Mouse (Mus musculus): Measurements from ENCODE around the gene Chst8. TPM values are rescaled to one million over a fixed set of nuclear protein-coding genes. Genes with fewer than 3 reads are reported as not detected.

The Chst8 gene
- 0.75 and 1.2 TPM in 2 replicates for polyA plus RNA-seq (2015; fragmentation: Nextera tagmentation; extraction: Ambion mirVana)

- Histone ChIP-seq H3K4me2 (ENCODE audit: low read depth, low read length) (peak within 1 kb of the TSS; percentile 97), H3K27me3 (ENCODE audit: control insufficient read depth, insufficient read depth, low read length) (peaks cover 58% of the 10 kb centered on the region), H3K4me1 (ENCODE audit: control insufficient read depth, insufficient read depth, low read length) (peaks cover 7% of the 10 kb centered on the region), H3K27ac (ENCODE audit: low read length) (no peak within 1 kb of the TSS), H3K9me3 (replicated peaks; ENCODE audit: control insufficient read depth, low read length) (no peaks in the 10 kb centered on the region), H3K36me3 (ENCODE audit: control insufficient read depth, insufficient read depth) (no peaks in the 10 kb centered on the region), H3K9ac (ENCODE audit: low read length) (peak within 1 kb of the TSS; percentile 63), H3K4me3 (ENCODE audit: low read length) (peak within 1 kb of the TSS; percentile 67)
- peak; percentile 81 for ATAC-seq (replicated peaks; ENCODE audit: extremely low read depth, insufficient read depth, low FRiP score)
- under 1% methylated on average over 62 of the region's 65 CpGs for WGBS
Measured at GRCm38 (mm10) chr7:34812531-34813111, at the start of gene Chst8. Gene Chst8 (minus strand): TSS chr7:34812711.

GRCm38 (mm10) chr7:34858291-34858690, 45.8 kb upstream of the Chst8 start:
- Histone ChIP-seq H3K4me1 (ENCODE audit: control insufficient read depth, insufficient read depth, low read length) (no peaks in the 10 kb centered on the region), H3K27ac (ENCODE audit: low read length) (no peak overlapping the region), H3K4me3 (ENCODE audit: low read length) (no peak overlapping the region), H3K9me3 (replicated peaks; ENCODE audit: control insufficient read depth, low read length) (no peaks in the 10 kb centered on the region), H3K27me3 (ENCODE audit: control insufficient read depth, insufficient read depth, low read length) (no peaks in the 10 kb centered on the region), H3K4me2 (ENCODE audit: low read depth, low read length) (no peak overlapping the region), H3K9ac (ENCODE audit: low read length) (no peak overlapping the region), H3K36me3 (ENCODE audit: control insufficient read depth, insufficient read depth) (no peaks in the 10 kb centered on the region)
- 62% methylated on average over 2 of the region's 2 CpGs for WGBS
- no peak for ATAC-seq (replicated peaks; ENCODE audit: extremely low read depth, insufficient read depth, low FRiP score)

GRCm38 (mm10) chr7:34854781-34855352, 42.4 kb upstream of the Chst8 start:
- no peaks in the 10 kb centered on the region for H3K27me3 ChIP-seq (ENCODE audit: control insufficient read depth, insufficient read depth, low read length)
- no peaks in the 10 kb centered on the region for H3K9me3 ChIP-seq (replicated peaks; ENCODE audit: control insufficient read depth, low read length)
- H3K27ac ChIP-seq (ENCODE audit: low read length) = no peak overlapping the region
- ATAC-seq (replicated peaks; ENCODE audit: extremely low read depth, insufficient read depth, low FRiP score) = no peak
- H3K9ac ChIP-seq (ENCODE audit: low read length) = no peak overlapping the region
- no peak overlapping the region for H3K4me2 ChIP-seq (ENCODE audit: low read depth, low read length)
- H3K4me1 ChIP-seq (ENCODE audit: control insufficient read depth, insufficient read depth, low read length) = no peaks in the 10 kb centered on the region
- WGBS = 66% methylated on average over 6 of the region's 6 CpGs
- H3K4me3 ChIP-seq (ENCODE audit: low read length) = no peak overlapping the region
- H3K36me3 ChIP-seq (ENCODE audit: control insufficient read depth, insufficient read depth) = no peaks in the 10 kb centered on the region

DNA sequence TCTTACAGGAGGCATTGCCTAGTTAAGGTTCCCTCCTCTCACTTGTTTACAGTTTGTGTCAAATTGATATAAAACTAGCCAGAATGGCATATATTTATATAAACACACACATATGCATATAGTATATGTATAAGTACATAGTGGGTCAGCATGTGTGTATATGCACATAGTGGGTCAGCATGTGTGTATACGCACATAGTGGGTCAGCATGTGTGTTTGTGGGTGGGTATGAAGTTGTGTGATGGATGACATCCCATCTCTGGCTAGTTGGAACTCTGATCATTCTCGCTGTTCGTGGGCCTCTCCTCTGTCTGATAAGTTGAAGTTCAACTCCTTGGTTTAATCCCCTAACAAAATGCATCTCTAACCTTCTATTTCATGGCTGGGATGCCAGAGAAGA, 40.9 kb upstream of the Chst8 start:
- Histone ChIP-seq H3K27me3 (ENCODE audit: control insufficient read depth, insufficient read depth, low read length) (no peaks in the 10 kb centered on the region), H3K4me2 (ENCODE audit: low read depth, low read length) (no peak overlapping the region), H3K36me3 (ENCODE audit: control insufficient read depth, insufficient read depth) (no peaks in the 10 kb centered on the region), H3K4me3 (ENCODE audit: low read length) (no peak overlapping the region), H3K9me3 (replicated peaks; ENCODE audit: control insufficient read depth, low read length) (no peaks in the 10 kb centered on the region), H3K9ac (ENCODE audit: low read length) (no peak overlapping the region), H3K27ac (ENCODE audit: low read length) (no peak overlapping the region), H3K4me1 (ENCODE audit: control insufficient read depth, insufficient read depth, low read length) (no peaks in the 10 kb centered on the region)
- ATAC-seq (replicated peaks; ENCODE audit: extremely low read depth, insufficient read depth, low FRiP score) = no peak
- 86% methylated on average over 3 of the region's 3 CpGs for WGBS

DNA sequence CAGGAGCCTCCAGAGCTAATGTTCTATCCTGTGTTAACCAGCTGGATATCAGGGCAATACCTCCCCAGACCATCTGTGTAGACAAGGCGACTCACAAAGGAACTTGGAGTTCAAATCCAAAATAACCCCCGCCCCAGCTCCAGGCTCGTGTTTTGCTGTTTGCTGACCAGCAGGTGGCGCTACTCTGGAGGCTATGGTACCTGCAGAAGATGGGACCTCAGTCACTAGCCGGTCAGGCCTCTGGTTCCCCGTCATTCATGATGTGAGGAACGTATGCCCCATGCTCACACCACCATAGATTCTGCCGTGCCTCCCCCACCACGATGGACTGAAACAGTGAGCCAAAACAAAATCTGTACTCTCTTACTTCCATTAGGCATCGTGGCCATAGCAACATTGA, 37.1 kb upstream of the Chst8 start:
- Histone ChIP-seq H3K36me3 (ENCODE audit: control insufficient read depth, insufficient read depth) (no peaks in the 10 kb centered on the region), H3K4me1 (ENCODE audit: control insufficient read depth, insufficient read depth, low read length) (no peaks in the 10 kb centered on the region), H3K4me3 (ENCODE audit: low read length) (no peak overlapping the region), H3K9me3 (replicated peaks; ENCODE audit: control insufficient read depth, low read length) (no peaks in the 10 kb centered on the region), H3K4me2 (ENCODE audit: low read depth, low read length) (no peak overlapping the region), H3K9ac (ENCODE audit: low read length) (no peak overlapping the region), H3K27me3 (ENCODE audit: control insufficient read depth, insufficient read depth, low read length) (no peaks in the 10 kb centered on the region), H3K27ac (ENCODE audit: low read length) (no peak overlapping the region)
- WGBS = 32% methylated on average over 10 of the region's 10 CpGs
- no peak for ATAC-seq (replicated peaks; ENCODE audit: extremely low read depth, insufficient read depth, low FRiP score)

DNA sequence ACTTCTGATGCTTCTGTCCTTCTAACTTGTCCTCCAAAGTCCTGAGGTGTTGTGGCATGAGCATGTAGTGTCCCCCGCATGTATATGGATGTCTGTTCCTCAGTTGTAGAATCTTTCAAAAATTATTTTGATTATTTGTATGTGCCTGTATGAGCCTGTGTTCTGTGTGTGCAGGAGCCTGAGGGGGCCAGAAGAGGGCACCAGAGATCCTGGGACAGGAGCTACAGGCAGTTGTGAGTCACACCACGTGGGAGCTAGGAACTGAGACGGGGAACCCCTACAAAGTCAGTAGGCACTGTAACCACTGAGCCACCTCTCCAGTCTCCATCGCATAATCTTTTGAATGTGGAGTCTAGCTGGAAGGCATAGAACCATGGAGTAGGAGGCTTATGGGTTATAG, 36.3 kb upstream of the Chst8 start:
- no peaks in the 10 kb centered on the region for H3K4me1 ChIP-seq (ENCODE audit: control insufficient read depth, insufficient read depth, low read length)
- H3K4me3 ChIP-seq (ENCODE audit: low read length) = no peak overlapping the region
- no peaks in the 10 kb centered on the region for H3K9me3 ChIP-seq (replicated peaks; ENCODE audit: control insufficient read depth, low read length)
- 90% methylated on average over 4 of the region's 4 CpGs for WGBS
- no peak overlapping the region for H3K4me2 ChIP-seq (ENCODE audit: low read depth, low read length)
- no peak for ATAC-seq (replicated peaks; ENCODE audit: extremely low read depth, insufficient read depth, low FRiP score)
- no peak overlapping the region for H3K9ac ChIP-seq (ENCODE audit: low read length)
- H3K27ac ChIP-seq (ENCODE audit: low read length) = no peak overlapping the region
- no peaks in the 10 kb centered on the region for H3K27me3 ChIP-seq (ENCODE audit: control insufficient read depth, insufficient read depth, low read length)
- no peaks in the 10 kb centered on the region for H3K36me3 ChIP-seq (ENCODE audit: control insufficient read depth, insufficient read depth)

DNA sequence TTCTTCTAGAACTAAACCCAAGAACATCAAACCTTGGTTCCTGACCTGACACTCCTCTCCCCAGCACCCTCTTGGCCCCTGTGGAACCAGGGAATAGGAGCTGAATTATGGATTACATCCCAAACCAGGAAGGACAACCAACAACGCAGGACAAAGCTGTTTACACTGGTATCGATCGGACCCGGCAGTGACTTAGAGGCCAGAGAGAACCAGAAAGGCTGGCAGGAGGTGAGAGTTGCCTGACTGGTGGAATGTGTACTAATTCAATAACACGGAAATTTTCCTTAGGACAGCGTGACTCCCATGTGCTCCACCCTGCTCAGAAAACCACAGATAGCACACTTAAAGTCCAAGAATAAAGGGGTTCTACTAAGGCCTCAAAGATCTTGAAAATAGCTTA, 35.4 kb upstream of the Chst8 start:
- no peak for ATAC-seq (replicated peaks; ENCODE audit: extremely low read depth, insufficient read depth, low FRiP score)
- Histone ChIP-seq H3K36me3 (ENCODE audit: control insufficient read depth, insufficient read depth) (no peaks in the 10 kb centered on the region), H3K4me3 (ENCODE audit: low read length) (no peak overlapping the region), H3K27me3 (ENCODE audit: control insufficient read depth, insufficient read depth, low read length) (no peaks in the 10 kb centered on the region), H3K9ac (ENCODE audit: low read length) (no peak overlapping the region), H3K4me2 (ENCODE audit: low read depth, low read length) (no peak overlapping the region), H3K9me3 (replicated peaks; ENCODE audit: control insufficient read depth, low read length) (no peaks in the 10 kb centered on the region), H3K27ac (ENCODE audit: low read length) (no peak overlapping the region), H3K4me1 (ENCODE audit: control insufficient read depth, insufficient read depth, low read length) (no peaks in the 10 kb centered on the region)
- WGBS = 84% methylated on average over 6 of the region's 6 CpGs

DNA sequence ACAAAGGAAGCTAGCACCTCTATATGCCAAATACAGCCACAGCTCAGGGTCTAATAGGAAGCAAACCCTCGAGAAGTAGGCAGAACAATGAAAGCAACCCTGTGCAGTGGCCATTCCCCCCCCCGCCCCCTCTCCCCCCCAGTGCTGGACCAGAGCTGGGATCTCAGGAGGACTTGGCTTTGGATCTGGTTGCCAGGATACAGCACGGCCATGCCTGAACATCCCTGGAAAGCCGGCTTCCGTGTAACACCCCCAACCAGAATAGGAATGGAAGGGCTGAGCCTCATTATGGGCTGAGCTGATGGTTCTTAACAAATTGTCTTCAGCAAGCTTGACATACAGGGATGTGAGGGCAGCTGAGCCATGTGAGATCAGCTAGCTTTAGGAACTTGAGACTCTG, 34.9 kb upstream of the Chst8 start:
- Histone ChIP-seq H3K27ac (ENCODE audit: low read length) (no peak overlapping the region), H3K4me3 (ENCODE audit: low read length) (no peak overlapping the region), H3K4me1 (ENCODE audit: control insufficient read depth, insufficient read depth, low read length) (no peaks in the 10 kb centered on the region), H3K36me3 (ENCODE audit: control insufficient read depth, insufficient read depth) (no peaks in the 10 kb centered on the region), H3K27me3 (ENCODE audit: control insufficient read depth, insufficient read depth, low read length) (no peaks in the 10 kb centered on the region), H3K4me2 (ENCODE audit: low read depth, low read length) (no peak overlapping the region), H3K9me3 (replicated peaks; ENCODE audit: control insufficient read depth, low read length) (no peaks in the 10 kb centered on the region), H3K9ac (ENCODE audit: low read length) (no peak overlapping the region)
- ATAC-seq (replicated peaks; ENCODE audit: extremely low read depth, insufficient read depth, low FRiP score) = no peak
- WGBS = 67% methylated on average over 5 of the region's 5 CpGs

DNA sequence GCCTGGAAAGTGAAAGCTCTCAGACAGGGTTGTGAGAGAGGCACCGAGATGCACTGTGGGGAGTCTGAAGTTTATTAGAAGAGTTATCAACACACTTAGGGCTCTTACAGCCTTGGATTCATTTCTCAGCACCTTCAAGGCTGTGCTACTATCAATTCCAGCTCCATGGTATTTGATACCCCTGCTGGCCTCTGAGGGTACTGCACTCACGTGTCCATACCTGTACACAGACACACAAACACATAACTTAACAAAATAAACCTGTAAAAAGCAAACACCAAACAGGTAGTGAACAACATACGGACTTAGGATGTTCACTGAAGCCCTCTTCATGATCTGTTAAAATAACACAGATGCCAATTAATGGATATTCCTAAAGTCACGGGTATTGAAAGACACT, 26.2 kb upstream of the Chst8 start:
- no peaks in the 10 kb centered on the region for H3K4me1 ChIP-seq (ENCODE audit: control insufficient read depth, insufficient read depth, low read length)
- H3K9ac ChIP-seq (ENCODE audit: low read length) = no peak overlapping the region
- no peak for ATAC-seq (replicated peaks; ENCODE audit: extremely low read depth, insufficient read depth, low FRiP score)
- peaks cover 6% of the 10 kb centered on the region; the same call in 1 of the 2 replicates for H3K9me3 ChIP-seq (replicated peaks; ENCODE audit: control insufficient read depth, low read length)
- no peak overlapping the region for H3K4me3 ChIP-seq (ENCODE audit: low read length)
- no peak overlapping the region for H3K4me2 ChIP-seq (ENCODE audit: low read depth, low read length)
- no peaks in the 10 kb centered on the region for H3K36me3 ChIP-seq (ENCODE audit: control insufficient read depth, insufficient read depth)
- no peak overlapping the region for H3K27ac ChIP-seq (ENCODE audit: low read length)
- no peaks in the 10 kb centered on the region for H3K27me3 ChIP-seq (ENCODE audit: control insufficient read depth, insufficient read depth, low read length)
- 87% methylated on average over 4 of the region's 4 CpGs for WGBS

Data from heart, embryonic 16.5 days (tissue).